Mouse (Mus musculus) kidney, postnatal 36 days (tissue): ENCODE results near the gene Ets1.
A peak's percentile ranks its signal among the peaks of the same experiment; 100 is the strongest.

ENCODE experiments used
- DNase-seq, 2 experiments: peaks; one replicate each; pipeline ENCODE4 v3.0.0; 2021 to 2022; ENCODE audit warnings: mixed read lengths in 2 of 2

The Ets1 gene

DNA sequence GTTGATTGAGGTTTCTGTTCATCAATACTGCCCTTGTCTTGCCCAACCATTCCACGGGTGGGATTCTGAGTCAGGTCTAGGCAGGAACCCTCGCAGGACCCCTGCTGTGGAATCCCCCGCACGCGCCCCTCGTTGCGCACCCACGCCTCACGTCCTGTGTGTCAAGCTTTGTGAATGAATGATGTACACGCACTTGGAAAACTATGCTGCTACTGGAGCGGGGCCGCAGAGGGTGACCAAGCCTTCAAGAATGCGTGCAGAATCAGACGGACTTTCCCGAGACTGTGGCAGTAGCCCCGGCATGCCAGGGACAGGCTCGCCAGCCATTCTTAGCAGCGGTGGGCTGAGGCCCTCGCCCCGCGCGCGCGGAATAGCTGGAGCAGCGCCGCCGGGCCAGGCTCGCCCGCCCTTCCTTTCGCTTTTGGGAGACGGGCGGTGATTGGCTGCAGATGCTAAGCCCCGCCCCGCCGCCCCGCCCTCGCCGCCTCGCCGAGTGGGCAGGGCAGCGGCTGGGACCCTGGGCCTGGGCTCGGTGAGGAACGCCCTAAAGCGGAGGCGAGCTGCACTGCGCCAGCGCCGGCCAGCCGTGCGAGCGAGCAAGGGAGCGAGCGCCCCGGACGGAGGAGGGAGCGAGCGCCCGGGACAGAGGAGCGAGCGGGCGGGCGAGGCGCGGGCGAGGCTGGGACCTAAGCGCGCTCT is 59.6 kb downstream of the Ets1 start:
- DNase-seq = peak; percentile 97 to 98

DNA sequence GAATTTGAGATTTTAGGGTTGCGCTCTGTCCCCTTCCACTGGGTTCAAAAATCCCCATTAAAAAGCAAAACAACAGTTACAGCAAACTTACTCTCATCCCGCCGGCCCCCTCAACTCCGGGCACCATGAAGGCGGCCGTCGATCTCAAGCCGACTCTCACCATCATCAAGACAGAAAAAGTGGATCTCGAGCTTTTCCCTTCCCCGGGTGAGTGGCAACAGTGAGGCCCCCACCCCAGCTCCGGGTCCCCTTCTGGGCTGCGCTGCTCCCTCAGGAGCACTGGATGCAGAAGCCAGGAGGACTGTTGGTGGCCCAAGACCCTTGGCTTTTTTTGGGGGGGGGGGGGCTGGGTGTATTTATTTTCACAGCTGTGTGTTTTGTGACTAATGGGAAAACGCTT is 60.2 kb downstream of the Ets1 start:
- no peak for DNase-seq

DNA sequence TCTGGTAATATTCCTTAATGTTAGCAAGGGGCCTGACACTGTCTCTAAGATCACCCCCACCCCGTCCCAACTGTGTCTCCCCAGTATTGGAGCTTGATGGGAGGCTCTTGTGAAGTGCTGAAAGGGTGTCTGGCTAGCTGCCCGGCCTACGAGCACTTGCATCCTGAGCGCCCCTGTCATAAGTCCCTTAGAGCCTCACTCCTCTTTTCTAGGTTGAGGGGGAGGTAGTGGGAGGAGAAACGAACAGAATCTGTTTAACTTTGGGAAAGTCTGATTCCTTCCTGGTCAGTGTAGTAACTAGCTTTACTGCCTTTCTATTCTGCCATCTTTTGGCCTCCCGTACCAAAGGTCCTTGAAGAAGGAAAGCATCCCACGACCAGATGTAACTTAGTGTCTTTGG is 60.7 kb downstream of the Ets1 start:
- peak; percentile 74 to 84 for DNase-seq

DNA sequence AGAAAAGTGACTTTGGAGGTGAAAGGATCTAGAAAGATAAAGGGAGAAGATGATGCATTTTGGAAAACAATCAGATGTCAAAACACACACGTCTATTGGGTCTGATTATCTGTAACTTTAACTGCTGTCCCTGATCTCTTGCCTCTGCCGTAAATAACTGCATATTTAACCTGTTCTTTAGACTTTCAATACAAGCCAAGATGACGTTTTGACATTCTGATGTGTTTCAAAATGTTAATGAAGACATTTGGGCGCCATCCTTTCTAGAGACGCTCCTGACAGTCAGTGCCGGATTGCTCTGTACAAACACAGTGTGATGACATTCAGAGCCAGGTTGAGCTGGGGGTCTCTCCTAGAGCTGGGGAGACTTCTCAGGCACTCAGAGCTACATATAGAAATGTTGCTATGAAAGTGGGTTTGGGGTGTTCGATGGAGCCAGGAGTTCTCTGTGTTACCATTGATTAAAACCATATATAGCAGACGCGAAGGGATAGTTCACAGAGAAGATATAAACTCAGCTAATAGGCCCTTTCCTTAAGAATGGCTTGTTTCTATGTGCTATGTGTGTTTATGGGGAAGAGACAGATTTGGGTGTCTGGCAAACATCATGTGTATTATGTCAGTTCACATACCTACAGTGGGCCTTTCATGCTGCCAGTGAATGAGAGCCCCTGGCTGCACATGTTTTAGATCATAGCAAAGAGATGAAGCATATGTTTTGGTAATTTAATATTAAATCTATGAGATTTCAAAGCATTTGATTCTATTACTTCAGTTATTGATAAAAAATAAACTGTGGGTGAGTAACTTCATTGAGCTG is 61.5 kb downstream of the Ets1 start:
- no peak for DNase-seq

DNA sequence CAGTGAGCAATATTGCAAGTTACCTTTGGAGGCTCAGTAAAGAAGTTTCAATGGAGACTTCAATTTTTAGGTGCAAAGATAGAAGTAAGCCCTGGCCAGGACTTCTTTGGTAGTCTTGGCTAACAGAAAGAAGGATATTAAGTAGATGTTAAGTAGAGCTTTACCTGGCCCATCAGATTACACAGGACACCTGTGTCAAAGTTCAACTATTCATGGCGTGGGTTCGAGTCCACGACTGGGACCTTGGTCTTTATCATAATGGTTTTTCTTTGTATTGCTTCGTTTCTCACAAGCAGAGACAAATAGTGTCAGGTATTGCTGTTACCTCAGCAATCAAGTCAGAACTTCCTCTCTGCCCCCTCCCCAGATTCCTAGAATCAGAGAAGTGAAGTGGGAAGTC is 62.7 kb downstream of the Ets1 start:
- DNase-seq = no peak

DNA sequence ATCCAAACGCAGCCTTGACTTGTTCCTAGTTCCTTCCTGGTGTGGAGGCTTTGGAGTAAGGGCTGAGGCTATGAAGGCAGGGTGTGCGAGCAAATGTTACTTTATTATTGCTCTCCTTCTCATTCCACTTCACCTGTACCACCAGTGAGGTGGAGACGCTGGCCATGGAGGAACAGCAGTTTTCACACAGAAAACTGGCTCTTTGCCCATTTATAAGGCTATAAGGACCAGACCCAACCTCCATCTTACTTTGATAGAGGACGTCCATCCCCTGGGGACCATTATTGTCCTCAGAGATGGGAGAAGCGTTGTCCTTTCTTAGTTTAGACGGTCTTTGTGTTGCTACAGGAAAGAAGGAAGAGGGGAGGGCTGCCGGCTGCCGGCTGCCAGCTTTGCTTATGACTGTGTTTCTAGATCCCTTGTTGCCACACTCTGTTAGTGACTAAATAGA is 63.4 kb downstream of the Ets1 start:
- no peak for DNase-seq

DNA sequence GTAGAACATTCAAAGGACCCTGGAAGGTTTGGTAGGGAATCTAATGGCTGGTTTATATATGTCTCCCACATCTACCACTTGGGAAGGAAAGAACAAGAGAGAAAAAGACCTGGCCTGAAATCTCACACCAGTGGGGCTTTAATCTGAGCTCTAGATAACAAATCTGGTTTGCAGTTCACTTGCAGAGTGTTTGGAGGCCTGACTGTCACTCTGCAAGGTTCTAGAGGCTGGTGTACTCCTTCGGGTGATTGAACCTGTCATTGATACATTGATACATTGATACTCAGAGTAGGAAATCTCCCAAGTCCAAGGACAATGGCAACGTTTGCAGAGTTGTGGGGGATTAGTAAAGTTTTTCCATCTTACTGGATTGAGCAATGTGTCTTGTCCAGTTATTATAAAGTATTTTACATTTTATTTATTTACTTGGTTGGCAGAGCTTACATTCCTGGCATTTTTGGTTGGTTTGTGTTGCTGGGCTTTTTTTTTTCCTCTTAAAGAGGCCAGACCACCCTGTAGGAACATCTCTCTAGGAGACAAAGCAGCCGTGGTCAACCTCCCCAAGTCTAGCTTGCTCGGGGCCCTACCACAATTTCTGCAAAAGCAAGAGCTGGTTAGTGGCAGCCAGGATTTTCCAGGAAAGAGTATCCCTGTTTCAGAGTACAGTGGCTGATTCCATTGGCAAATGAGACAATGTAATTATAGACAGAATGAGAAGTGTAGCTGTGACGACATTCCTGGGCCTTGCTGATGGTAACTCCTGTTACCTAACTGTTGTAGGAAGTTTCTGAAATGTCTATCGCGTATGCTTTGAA is 64.3 kb downstream of the Ets1 start:
- no peak for DNase-seq

DNA sequence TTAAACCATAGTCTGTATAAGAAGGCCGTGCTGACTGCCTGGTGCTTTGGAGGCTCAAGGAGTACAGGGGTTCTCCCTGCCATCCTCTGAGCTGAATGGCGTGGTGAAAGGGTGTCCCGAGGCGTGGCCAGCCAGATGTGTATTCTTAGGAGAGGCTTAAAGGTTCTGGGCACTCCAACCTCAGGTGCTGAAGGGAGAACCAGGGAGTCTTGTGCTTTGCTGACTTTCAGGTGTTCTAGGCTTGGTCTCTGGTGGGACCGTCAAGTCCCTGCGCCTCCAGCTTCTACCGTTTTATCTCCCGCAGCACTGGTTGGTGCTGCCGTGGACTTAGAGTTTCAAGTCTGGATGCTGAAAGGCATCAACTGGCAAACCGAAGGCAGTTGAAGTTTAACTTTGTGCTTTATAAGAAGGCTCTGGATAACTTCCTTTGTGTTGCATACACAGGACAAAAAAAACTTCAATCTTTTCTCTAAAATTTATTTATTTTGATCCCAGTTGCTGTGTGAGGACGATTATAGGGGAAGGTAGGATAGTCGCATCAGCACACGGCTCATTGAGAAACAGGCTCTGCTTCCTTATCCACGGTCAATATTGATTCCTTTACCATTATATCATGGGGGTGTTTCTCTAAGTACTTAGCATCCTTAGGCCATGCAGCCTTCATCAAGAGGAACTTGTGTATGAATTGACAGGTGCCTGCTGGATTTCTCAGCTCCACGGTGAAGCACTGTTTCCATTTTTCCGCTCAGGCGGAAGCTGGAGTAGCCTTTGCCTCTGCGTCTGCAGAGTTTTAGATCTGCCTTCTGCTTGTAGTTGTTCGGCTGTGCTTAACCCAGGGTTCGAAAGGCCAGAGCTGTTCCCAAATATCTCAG is 65.3 kb downstream of the Ets1 start:
- no peak for DNase-seq

DNA sequence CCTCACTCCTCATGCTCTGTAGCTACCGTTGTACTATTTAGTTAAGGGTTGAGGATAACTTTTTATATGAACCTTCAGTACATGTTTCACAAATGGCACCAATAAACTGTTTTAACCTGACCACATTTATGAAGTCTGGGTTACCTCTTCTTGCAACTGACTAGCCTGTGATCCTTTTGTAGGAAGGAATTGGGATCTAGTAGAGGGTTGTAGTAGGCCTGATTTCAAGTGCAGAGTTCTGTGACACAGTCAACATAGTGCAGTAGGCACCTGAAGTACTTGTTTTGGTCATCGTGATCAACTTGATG is 65.9 kb downstream of the Ets1 start:
- DNase-seq = no peak

DNA sequence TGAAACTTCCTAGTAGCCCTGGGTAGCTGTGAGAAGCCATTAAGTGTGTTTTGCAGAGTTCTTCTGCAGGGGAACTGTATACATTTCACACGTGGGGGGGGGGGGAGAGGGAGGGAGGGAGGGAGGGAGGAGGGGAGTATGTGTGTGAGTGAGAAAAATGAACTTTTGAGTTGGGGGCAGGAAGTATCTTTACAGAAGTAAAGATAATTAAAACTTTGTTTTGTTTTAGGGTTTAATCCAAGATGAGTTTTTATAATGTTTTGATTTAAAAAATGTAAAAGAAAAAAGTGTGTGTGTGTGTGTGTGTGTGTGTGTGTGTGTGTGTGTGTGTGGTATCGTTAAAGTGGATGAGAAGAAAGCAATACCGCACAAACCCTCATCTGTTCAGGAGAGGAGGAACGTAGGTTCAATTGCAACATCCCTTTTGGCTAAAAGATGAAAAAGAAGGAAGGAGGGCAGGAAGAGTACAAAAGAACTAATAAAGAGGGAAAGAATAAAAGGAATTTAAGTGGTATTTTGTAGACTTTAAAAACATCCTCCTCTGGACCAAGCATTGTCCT is 66.9 kb downstream of the Ets1 start:
- DNase-seq = no peak

DNA sequence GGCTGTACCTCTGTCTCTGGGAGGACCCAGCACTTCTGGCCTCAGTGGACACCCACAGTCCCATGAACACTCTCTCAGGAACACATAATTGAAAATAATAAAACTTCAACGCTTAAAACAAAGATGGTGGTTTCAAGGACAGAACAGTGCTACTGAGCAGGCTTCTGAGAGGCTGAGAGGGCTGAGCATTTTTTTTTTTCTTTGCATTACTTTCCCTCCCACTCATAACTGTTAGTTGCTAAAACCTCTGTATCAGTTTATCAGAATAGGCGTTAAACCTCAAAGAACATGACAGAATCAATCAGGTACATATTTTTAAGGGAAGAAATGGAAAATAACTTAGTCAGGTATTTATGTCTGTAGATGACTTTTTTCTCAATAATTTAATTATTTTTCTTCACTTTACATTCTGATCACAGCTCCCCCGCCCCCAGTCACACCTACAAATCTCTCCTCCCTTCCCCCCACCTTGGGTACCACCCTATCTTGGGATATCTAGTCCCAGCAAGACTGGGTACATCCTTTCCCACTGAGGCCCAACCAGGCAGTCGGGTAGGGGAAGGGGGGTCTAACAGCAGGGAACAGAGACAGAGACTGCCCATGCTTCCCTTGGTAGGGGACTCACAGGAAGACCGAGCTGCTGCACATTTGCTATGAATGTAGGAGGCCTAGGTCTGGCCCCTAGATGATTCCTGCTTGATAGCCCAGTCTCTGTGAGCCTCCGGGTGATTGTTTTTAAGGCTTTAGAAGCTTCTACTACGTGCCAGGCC is 68.1 kb downstream of the Ets1 start:
- DNase-seq = no peak

DNA sequence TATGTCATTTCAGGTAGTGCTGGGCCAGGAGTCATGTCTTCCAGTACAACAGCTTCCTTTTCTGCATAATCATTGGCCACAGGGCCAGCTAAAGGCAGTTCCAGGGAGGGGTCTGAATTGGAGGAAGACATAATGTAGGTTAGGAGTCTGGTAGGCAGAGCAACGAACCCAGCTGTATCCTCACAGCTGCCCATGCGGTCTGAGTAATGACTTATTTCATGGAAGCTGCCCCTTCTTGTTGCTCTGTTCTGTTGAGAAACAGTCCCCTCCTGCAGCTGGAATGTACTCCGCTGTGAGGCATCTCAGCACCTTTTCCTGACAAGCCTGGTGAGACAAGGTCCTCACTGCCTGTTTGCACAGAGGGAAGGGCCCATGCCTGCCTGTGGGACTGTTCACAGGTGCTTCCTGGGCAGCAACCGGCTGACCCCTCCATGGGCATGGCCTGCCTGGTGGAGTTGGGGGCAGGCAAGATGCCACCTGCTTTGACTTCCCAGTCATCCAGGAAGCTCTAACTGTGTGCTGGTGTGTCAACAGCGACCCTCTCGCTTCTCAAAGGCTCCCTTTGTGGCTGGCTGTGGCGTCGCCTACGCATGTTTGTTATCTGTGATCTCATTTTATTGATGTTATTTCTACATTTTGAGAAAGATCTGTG is 69.9 kb downstream of the Ets1 start:
- DNase-seq = no peak

DNA sequence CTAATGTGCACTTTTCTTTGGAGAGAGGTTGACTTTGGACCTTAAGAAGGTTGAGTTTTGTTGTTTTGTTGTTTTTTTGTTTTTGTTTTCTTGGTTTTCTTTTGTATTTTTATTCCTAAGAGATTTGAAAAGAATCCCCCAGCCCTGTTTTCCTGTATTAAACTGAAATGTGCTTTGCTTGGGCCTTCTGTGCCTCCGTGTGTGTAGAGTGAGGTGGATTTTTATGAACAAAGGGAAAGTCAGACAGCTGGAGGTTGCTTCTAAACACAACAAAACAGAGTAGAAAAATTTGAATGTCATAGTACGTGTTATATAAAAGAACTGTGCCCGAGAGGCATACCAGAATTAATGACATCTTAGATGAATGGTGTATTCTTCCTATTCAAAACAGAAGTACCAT is 71.4 kb downstream of the Ets1 start:
- no peak for DNase-seq

DNA sequence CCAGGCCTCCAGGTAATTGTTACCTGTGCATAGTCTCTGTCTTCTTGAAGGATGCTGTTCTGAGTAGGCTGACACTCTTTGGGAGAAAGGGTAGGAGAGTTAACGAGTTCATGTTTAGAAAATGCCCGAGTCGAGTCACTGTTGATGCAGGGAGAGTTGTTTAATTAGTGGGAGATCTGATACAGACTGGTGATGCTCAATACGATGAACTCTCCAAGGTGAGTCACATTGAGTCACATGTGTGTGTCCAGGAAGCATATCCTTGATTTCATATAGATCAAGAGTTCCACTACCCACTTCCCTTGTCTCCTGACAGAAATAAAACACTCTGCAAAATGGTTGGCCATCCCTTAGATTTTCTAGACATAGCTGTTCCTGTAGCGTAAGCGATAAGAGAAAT is 72.5 kb downstream of the Ets1 start:
- no peak for DNase-seq

DNA sequence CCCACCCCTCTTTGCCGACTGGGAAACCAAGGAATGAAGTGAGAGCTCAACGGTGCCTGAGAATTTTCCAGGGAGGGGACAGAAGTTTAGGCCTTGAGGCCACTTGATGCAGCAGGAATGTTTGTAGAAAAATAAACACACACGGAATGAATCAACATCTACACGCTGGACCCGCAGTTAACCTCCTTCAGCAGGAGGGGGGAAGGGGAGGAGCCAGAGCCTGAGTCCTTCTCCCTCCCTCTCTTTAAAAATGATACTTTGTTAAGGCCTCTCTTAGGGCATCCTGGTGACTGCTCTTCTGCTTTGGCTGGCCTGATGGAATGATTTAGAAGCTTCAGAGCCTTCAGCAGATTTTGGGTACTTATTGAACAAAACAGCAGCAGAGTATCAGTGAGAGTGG is 73.3 kb downstream of the Ets1 start:
- DNase-seq = peak; percentile 64 to 66

DNA sequence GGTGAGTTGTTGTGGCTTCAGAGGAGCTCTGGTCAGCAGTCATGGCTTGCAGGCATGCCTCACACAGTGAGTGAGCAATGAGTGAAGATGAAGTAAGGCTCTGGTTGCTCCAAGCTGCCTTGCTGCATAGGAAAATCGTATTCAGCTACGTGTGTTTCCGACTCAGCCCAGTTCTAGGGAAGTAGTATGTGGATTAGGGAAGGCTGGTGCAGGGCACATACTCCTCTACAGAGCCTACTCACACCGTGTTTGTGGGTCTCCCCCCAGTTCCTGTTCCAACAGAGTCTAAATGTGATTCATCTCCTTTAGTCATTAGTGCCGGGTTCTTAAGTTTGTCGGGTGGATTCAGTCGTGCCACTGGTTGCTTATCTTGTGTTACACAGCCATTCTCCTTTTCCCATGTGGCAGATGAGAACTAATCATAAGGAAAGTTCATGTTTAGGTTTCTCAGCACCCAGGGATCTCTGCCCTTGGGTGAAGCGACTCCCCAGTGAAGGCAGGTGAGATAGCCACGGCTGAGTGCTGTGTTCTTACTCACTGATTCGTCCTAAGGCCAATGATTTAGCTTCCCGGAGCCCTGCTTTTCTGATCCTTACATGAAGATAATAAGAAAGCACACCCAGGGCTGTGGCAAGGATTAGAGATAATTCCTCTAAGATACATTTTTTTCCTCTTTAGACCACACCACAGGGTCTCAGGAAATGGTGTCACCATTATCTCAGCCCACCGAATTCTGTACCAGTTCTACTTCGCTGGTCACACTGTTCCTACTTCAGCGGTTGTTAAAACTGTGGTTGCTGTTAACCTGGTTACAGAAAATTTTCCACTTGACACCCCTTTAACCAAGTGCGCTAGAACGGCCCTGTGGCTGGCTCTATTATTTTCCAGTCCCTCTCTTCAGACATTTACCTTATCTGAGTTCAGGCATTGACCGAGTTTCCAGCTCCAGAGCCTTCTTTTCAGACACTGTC is 74.0 kb downstream of the Ets1 start:
- no peak for DNase-seq

DNA sequence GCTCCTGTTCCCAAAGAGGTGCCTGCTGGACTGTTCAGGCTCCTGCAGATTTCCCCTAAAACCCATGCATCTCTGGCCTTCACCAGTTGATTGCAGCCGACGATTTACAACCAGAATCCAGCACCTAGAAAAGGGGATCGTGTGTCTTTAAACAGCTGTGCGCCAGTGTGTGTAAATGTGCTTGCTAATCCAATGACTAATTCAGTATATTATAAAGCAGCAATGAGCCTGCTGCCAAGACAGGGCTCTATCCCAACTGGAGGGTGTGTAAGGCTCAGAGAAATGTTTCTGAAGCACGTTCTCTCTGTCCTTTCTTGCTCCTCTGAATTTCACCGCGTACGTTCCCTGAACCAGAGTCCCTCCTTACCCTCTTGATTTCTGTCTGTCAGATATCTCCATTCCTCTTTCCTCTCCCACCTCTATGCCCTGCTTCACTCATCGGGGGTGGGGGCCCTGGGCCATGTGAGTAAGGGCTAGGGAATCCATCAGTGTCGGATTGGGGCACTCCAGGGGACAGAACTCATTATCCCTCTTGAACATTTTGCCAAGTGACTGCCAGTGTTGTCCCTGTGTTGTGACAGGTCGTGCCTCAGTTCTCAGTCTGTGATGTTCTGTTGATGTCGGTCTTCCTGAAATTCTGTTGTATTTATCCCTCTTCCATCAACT is 75.1 kb downstream of the Ets1 start:
- DNase-seq = no peak

DNA sequence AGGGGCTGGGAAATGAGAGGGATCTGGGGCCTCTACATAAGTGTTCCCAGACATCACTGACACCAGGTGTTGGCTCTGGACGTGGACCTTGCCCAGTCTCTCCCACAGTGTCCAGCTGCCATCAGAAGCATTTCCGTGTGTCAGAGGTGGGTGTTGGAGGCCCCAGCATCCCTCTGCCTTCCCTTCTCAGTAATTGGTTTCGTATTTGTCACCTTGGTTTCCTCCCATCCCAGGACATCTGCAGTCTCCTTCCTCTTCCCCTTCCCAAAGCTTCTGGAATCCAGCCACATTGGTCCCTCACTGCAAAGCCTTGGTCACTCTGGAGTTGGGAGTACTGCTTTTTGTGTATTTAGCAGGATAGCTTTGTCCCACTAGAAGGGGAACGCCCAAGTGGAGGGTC is 75.7 kb downstream of the Ets1 start:
- peak; percentile 45 to 70 for DNase-seq

DNA sequence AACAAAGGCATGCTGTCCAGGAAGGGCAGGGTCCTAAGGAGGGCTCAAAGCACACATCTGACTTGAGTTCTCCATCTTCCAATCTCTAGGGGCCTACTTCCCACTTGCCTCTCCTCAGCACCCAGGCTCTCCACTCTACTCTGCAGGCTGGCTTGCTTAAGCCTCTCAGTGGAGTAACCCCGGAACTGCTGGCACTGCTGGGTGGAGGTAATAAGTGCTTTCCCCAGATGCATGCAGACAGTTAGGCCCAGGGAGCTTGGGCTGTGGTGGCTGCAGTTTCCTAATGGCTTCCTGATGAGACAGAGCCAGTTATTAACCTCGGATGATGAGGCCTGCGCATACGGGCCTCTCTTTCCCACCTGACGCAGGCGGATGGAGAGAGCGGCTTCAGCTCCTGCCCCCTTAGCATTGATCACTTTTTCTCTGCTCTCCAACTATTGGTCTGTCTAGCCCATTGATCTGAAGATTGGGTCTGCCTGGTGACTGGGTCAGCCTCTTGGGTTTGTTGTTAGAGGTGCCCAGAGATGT is 76.4 kb downstream of the Ets1 start:
- no peak for DNase-seq
